Mouse (Mus musculus) kidney, adult 2 months (tissue): ENCODE data around the gene Gm20716. TPM values are rescaled to one million over a fixed set of nuclear protein-coding genes. Genes with fewer than 3 reads are reported as not detected.

ENCODE experiments used
- DNase-seq: peaks from one replicate; pipeline ENCODE4 v3.0.0; 2021
- H3K27ac ChIP-seq: fragments of 200-500 bp; 2 replicates; pipeline ENCODE4 v1.5.1; 2012; ENCODE audit warnings: low read depth, low read length, control low read depth, inconsistent platforms; ENCODE audit not compliant: insufficient read depth
- H3K27me3 ChIP-seq: fragments of 200-500 bp; replicated peaks from 2 replicates; pipeline ENCODE4 v1.6.1; 2012; ENCODE audit warnings: mild to moderate bottlenecking, moderate library complexity, low read length, inconsistent platforms; ENCODE audit not compliant: control insufficient read depth, insufficient read depth
- H3K36me3 ChIP-seq: fragments of 200-500 bp; 2 replicates; pipeline ENCODE4 v1.6.1; 2012; ENCODE audit warnings: mild to moderate bottlenecking, moderate library complexity, low read length, inconsistent platforms; ENCODE audit not compliant: control insufficient read depth, insufficient read depth
- H3K4me1 ChIP-seq: fragments of 200-500 bp; 2 replicates; pipeline ENCODE4 v1.6.1; 2011; ENCODE audit warnings: low read length; ENCODE audit not compliant: control insufficient read depth, insufficient read depth
- H3K4me3 ChIP-seq: fragments of 200-500 bp; 2 replicates; pipeline ENCODE4 v1.5.1; 2011; ENCODE audit warnings: mild to moderate bottlenecking, low read depth, low read length, control low read depth; ENCODE audit not compliant: insufficient read depth
- CTCF ChIP-seq: fragments of 200-500 bp; conservative IDR thresholded peaks from 2 replicates; pipeline ENCODE4 v1.5.1; 2011; ENCODE audit warnings: low read depth, mild to moderate bottlenecking, control low read depth, low read length, moderate library complexity, mixed read lengths; ENCODE audit not compliant: insufficient read depth, insufficient read length
- POLR2A ChIP-seq: fragments of 200-500 bp; IDR thresholded peaks from one replicate; pipeline ENCODE4 v1.6.1; 2011; ENCODE audit warnings: low read depth, low read length, control low read depth
- WGBS: fragments of 180-500 bp; shearing (Covaris S2); methylation state at CpG from one replicate; pipeline ENCODE4 v1.1.7; 2018; 5-methylcytosine and 5-hydroxymethylcytosine counted together
- polyA plus RNA-seq: library from polyadenylated mRNA; depleted of rRNA; stranded (reverse); fragments of >200 nt; gene quantifications from 2 replicates; pipeline ENCODE4 v1.2.3, GENCODE M21; 2012

The Gm20716 gene
- polyA plus RNA-seq, 1 experiment: 8.5 TPM

GRCm38 (mm10) chr2:168243278-168243677 is 13.1 kb upstream of the Gm20716 start:
- no peak for DNase-seq
- no peak overlapping the region for H3K27ac ChIP-seq
- no peaks in the 10 kb centered on the region for H3K27me3 ChIP-seq
- no peaks in the 10 kb centered on the region for H3K4me1 ChIP-seq
- no peak for TF ChIP-seq POLR2A
- TF ChIP-seq CTCF: no peak
- H3K36me3 ChIP-seq: no peaks in the 10 kb centered on the region
- 71% methylated on average over 4 of the region's 4 CpGs for WGBS
- no peak overlapping the region for H3K4me3 ChIP-seq

GRCm38 (mm10) chr2:168242841-168243240 is 12.7 kb upstream of the Gm20716 start:
- Histone ChIP-seq H3K4me1 (no peaks in the 10 kb centered on the region), H3K27ac (no peak overlapping the region)

GRCm38 (mm10) chr2:168238335-168238734 is 8.2 kb upstream of the Gm20716 start:
- H3K36me3 ChIP-seq: no peaks in the 10 kb centered on the region
- H3K27ac ChIP-seq: no peak overlapping the region
- H3K27me3 ChIP-seq: no peaks in the 10 kb centered on the region
- 91% methylated on average over 4 of the region's 4 CpGs for WGBS
- H3K4me1 ChIP-seq: no peaks in the 10 kb centered on the region
- H3K4me3 ChIP-seq: no peak overlapping the region
- no peak for TF ChIP-seq CTCF
- TF ChIP-seq POLR2A: no peak
- DNase-seq: no peak

More at GRCm38 (mm10) chr2:168242841-168243240, 12.7 kb upstream of the Gm20716 start:
- Histone ChIP-seq H3K36me3 (no peaks in the 10 kb centered on the region), H3K27me3 (no peaks in the 10 kb centered on the region), H3K4me3 (no peak overlapping the region)
- no peak for DNase-seq
- TF ChIP-seq POLR2A (no peak), CTCF (no peak)

- peaks cover 14% of the 10 kb centered on the region for H3K4me1 ChIP-seq
- no peak overlapping the region for H3K4me3 ChIP-seq
- H3K27ac ChIP-seq: no peak overlapping the region
- H3K27me3 ChIP-seq: no peaks in the 10 kb centered on the region
- H3K36me3 ChIP-seq: no peaks in the 10 kb centered on the region
- DNase-seq: no peak
- TF ChIP-seq POLR2A (no peak), CTCF (no peak)
- WGBS: 85% methylated on average over 5 of the region's 5 CpGs
Measured at GRCm38 (mm10) chr2:168233286-168233685, 3.1 kb upstream of the Gm20716 start.

GRCm38 (mm10) chr2:168231471-168231829 is 1.3 kb upstream of the Gm20716 start:
- H3K4me3 ChIP-seq: peak overlapping the region; percentile 63
- no peak for DNase-seq
- H3K36me3 ChIP-seq: no peaks in the 10 kb centered on the region; the same call in 1 of the 2 replicates
- H3K27ac ChIP-seq: no peak overlapping the region
- WGBS: 69% methylated on average over 33 of the region's 33 CpGs
- TF ChIP-seq CTCF (no peak), POLR2A (no peak)
- H3K4me1 ChIP-seq: peaks cover 17% of the 10 kb centered on the region
- no peaks in the 10 kb centered on the region for H3K27me3 ChIP-seq

GRCm38 (mm10) chr2:168230773-168231470 is 758 bp upstream of the Gm20716 start:
- 4% methylated on average over 100 of the region's 105 CpGs for WGBS

GRCm38 (mm10) chr2:168229116-168230025 is 793 bp downstream of the Gm20716 start:
- TF ChIP-seq CTCF (no peak), POLR2A (no peak)
- Histone ChIP-seq H3K36me3 (no peaks in the 10 kb centered on the region; the same call in 1 of the 2 replicates), H3K4me3 (peak overlapping the region; percentile 63), H3K27me3 (no peaks in the 10 kb centered on the region), H3K4me1 (peaks cover 17% of the 10 kb centered on the region), H3K27ac (peak overlapping the region; percentile 95)
- DNase-seq: peak; percentile 68
- 12% methylated on average over 41 of the region's 41 CpGs for WGBS

More at GRCm38 (mm10) chr2:168230773-168231470, 758 bp upstream of the Gm20716 start:
- TF ChIP-seq POLR2A: no peak
- TF ChIP-seq CTCF: no peak
- Histone ChIP-seq H3K4me1 (peaks cover 17% of the 10 kb centered on the region), H3K36me3 (no peaks in the 10 kb centered on the region; the same call in 1 of the 2 replicates), H3K27me3 (no peaks in the 10 kb centered on the region), H3K27ac (peak overlapping the region; percentile 95; the same call in 1 of the 2 replicates), H3K4me3 (peak overlapping the region; percentile 63)
- peak; percentile 8 for DNase-seq
